Comparison of ENCODE assay signal across 11 mouse cellular contexts in the genomic region with DNA sequence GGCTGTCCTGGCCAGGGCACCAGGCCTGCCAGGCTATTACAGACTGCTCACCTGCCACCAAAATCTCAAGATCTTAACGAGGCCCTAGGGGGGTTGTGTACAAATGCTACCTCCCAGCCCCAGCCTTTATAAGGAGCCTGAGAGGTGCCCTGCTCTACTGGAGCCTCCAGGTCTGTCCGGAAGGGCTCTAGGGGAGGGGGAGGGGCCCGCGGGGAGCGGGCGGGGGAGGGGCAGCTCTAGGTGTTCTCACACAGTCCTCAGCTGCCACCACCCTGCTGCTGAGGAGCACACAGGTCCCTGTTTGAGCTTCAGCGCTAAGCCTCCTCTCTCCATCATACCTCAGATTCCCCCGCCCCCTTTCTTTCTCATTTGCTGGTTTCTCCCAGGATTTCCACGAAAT. TPM values are rescaled to one million over a fixed set of nuclear protein-coding genes. Genes with fewer than 3 reads are reported as not detected.
DNase-seq lines count a peak whose midpoint lies in the region; ATAC-seq lines count a peak whose summit lies in the region.
"Had no signal": no experiment of that assay in that cellular context is flagged by ENCODE, and none has a peak within 500 bp of the region (broad histone marks: within the 10 kb centered on the region; RNA-seq: fewer than 3 reads in every experiment).

No protein-coding gene starts in this region.

- no peak for DNase-seq in heart, adult 8-10 months (ENCODE audit: low spot score)
- DNase-seq in embryo, embryonic 11 days: peak; percentile 23
- DNase-seq in adipocyte (ENCODE audit: low spot score): no peak
- DNase-seq in right cerebral cortex, postnatal 10 days (ENCODE audit: low spot score in 2 of 2): no peak
- no peak for DNase-seq in layer of hippocampus, adult 18-20 months (ENCODE audit: low spot score in 2 of 2)
- DNase-seq: adrenal gland, postnatal 25 days; thymus, postnatal 14 days had no signal

- H3K9ac ChIP-seq in heart, embryonic 15.5 days: no peak overlapping the region
- H3K9ac ChIP-seq in hindbrain, embryonic 15.5 days: no peak overlapping the region
- no peak overlapping the region for H3K9ac ChIP-seq in midbrain, embryonic 12.5 days (replicated peaks)

- ATAC-seq in heart, embryonic 15.5 days (replicated peaks; ENCODE audit: insufficient number of reproducible peaks, insufficient read depth, low FRiP score, low read depth): 0 out of 2 replicates have a peak, but pooled peaks have one; percentile 21
- ATAC-seq in hindbrain, embryonic 15.5 days (ENCODE audit: low FRiP score, low read depth): no peak
- peak; percentile 63 for ATAC-seq in midbrain, embryonic 12.5 days (ENCODE audit: low FRiP score, low read depth)

- peaks cover 36% of the 10 kb centered on the region for H3K27me3 ChIP-seq in heart, embryonic 15.5 days
- peaks cover 10% of the 10 kb centered on the region for H3K27me3 ChIP-seq in hindbrain, embryonic 15.5 days
- H3K27me3 ChIP-seq in midbrain, embryonic 12.5 days: peaks cover 87% of the 10 kb centered on the region

- 5% methylated on average over 9 of the region's 9 CpGs for WGBS in heart, embryonic 15.5 days
- WGBS in hindbrain, embryonic 15.5 days: 8% methylated on average over 9 of the region's 9 CpGs
- 1% methylated on average over 9 of the region's 9 CpGs for WGBS in midbrain, embryonic 12.5 days

- H3K9me3 ChIP-seq in heart, embryonic 15.5 days (replicated peaks): no peaks in the 10 kb centered on the region
- no peaks in the 10 kb centered on the region for H3K9me3 ChIP-seq in hindbrain, embryonic 15.5 days
- no peaks in the 10 kb centered on the region for H3K9me3 ChIP-seq in midbrain, embryonic 12.5 days

- H3K27ac ChIP-seq in heart, embryonic 15.5 days: no peak overlapping the region
- no peak overlapping the region for H3K27ac ChIP-seq in hindbrain, embryonic 15.5 days (replicated peaks)
- H3K27ac ChIP-seq in midbrain, embryonic 12.5 days (replicated peaks): no peak overlapping the region

- H3K4me2 ChIP-seq in heart, embryonic 15.5 days: peak overlapping the region; percentile 41
- peak overlapping the region; percentile 33 for H3K4me2 ChIP-seq in hindbrain, embryonic 15.5 days
- peak overlapping the region; percentile 25 for H3K4me2 ChIP-seq in midbrain, embryonic 12.5 days (replicated peaks)

- peaks cover 27% of the 10 kb centered on the region for H3K4me1 ChIP-seq in heart, embryonic 15.5 days (replicated peaks)
- H3K4me1 ChIP-seq in hindbrain, embryonic 15.5 days (replicated peaks): peaks cover 15% of the 10 kb centered on the region
- peaks cover 14% of the 10 kb centered on the region for H3K4me1 ChIP-seq in midbrain, embryonic 12.5 days

- no peaks in the 10 kb centered on the region for H3K36me3 ChIP-seq in heart, embryonic 15.5 days
- no peaks in the 10 kb centered on the region for H3K36me3 ChIP-seq in hindbrain, embryonic 15.5 days
- no peaks in the 10 kb centered on the region for H3K36me3 ChIP-seq in midbrain, embryonic 12.5 days

- no peak overlapping the region for H3K4me3 ChIP-seq in heart, embryonic 15.5 days
- no peak overlapping the region for H3K4me3 ChIP-seq in hindbrain, embryonic 15.5 days
- 0 out of 2 replicates have a peak overlapping the region, but pooled peaks have one; percentile 5 for H3K4me3 ChIP-seq in midbrain, embryonic 12.5 days
- H3K4me3 ChIP-seq: myocyte had no signal

RNA-seq across cellular contexts. Expression of a gene that starts 17.5 kb away (rescaled TPM):
- 0.22 and 0.28 TPM in 2 replicates for polyA plus RNA-seq in heart, embryonic 15.5 days (2015; fragmentation: Nextera tagmentation; extraction: Ambion mirVana)
- total RNA-seq in heart, adult 8-10 months (2022): not detected
- 2.2 and 2.8 TPM in 2 replicates for polyA plus RNA-seq in hindbrain, embryonic 15.5 days (2015; fragmentation: Nextera tagmentation; extraction: Ambion mirVana)
- 0.52 and 0.62 TPM in 2 replicates for polyA plus RNA-seq in midbrain, embryonic 12.5 days (2016; fragmentation: Nextera tagmentation; extraction: Ambion mirVana)
- 1 to 10 TPM in 1 of 2 experiments, under 1 TPM in 1; 0.25 to 1.2 TPM for total RNA-seq in layer of hippocampus, adult 18-20 months (2021)
